Mouse (Mus musculus) embryonic fibroblast, embryonic 13.5 days (primary cell): ENCODE data around the gene Glt8d2.

Experiments used
- CTCF ChIP-seq: IDR thresholded peaks from 2 replicates; pipeline ENCODE4 v1.5.1; 2011; ENCODE audit warnings: mild to moderate bottlenecking, control low read depth, low read length, moderate library complexity, borderline replicate concordance; ENCODE audit not compliant: insufficient read depth
- POLR2A ChIP-seq: IDR thresholded peaks from 2 replicates; pipeline ENCODE4 v1.6.1; 2011; ENCODE audit warnings: low read depth, mild to moderate bottlenecking, control low read depth, low read length, moderate library complexity

GRCm38 (mm10) chr10:82699296-82699941 lies 9.0 kb upstream of the Glt8d2 start:
- 0 out of 2 replicates have a peak, but pooled peaks have one; percentile 12 for TF ChIP-seq POLR2A
- TF ChIP-seq CTCF: no peak
